Mouse (Mus musculus): ENCODE measurements around the gene 2410137M14Rik.

DNA sequence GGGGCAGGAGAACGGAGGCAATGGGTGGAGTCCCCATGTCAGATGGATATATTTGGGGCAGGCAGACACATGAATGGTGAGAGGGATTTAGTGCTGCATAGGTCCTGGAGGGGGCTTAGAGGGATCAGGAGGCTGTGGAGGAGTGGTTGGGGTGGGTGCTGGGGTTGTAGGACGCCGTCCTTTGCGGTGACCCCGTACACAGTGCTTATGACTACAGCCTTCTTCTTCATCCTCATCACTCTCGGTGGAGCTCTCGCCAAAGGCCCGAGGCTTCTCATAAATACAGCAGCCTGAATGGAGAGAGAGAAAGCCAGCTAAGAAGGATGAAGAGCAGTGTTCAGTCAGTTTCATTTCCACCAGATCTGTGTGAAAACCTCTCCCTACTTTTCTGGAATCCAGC is 31.8 kb downstream of the 2410137M14Rik start:
- TF ChIP-seq CTCF (IDR thresholded peaks at IDR 0.05; ENCODE audit: borderline replicate concordance, extremely low read depth, insufficient read depth, insufficient read length) (no peak), POLR2A (IDR thresholded peaks at IDR 0.05; ENCODE audit: borderline replicate concordance, extremely low read depth, insufficient read depth, insufficient read length, poor library complexity, severe bottlenecking) (no peak)
